Mouse (Mus musculus): ENCODE results near the gene Ift122.

- TF ChIP-seq POLR2A (IDR thresholded peaks at IDR 0.05; ENCODE audit: low read depth, low read length) (no peak), CTCF (IDR thresholded peaks at IDR 0.05; ENCODE audit: extremely low read depth, insufficient read depth, insufficient read length, insufficient replicate concordance) (no peak)
These were observed 55.2 kb downstream of the Ift122 start for GRCm38 (mm10) chr6:115908421-115908982.
